ENCODE assay signal across 10 mouse cellular contexts in the genomic region with DNA sequence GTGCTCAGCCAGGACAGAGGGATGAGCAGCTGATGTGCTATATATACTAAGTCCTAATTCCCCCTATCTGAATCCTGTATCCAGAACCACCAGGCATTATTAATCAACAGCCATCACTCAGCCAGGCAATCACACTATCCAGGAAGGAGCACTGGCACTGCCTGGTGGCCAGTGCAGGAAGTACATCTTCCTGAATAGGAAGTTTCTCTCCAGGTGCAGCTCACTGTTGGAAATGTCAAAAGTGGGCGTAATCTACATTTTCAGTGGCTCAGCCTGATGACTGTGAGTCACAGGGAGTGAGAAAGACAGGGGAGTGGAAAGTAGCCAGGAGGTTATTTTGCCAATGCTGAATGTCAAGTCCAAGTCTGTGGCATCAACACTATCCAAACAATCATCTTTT. TPM values are rescaled to one million over a fixed set of nuclear protein-coding genes. Genes with fewer than 3 reads are reported as not detected.
DNase-seq lines count a peak whose midpoint lies in the region; ATAC-seq lines count a peak whose summit lies in the region.
"Had no signal": no experiment of that assay in that cellular context is flagged by ENCODE, and none has a peak within 500 bp of the region (broad histone marks: within the 10 kb centered on the region; RNA-seq: fewer than 3 reads in every experiment).

No protein-coding gene starts in this region.

- peak; percentile 82 for ATAC-seq in granulocyte monocyte progenitor cell, adult 5-6 weeks (replicated peaks; ENCODE audit: poor library complexity, severe bottlenecking)
- peak; percentile 33; the same call in 1 of the 2 replicates for ATAC-seq in liver, embryonic 16.5 days (ENCODE audit: low read depth)

- H3K9me3 ChIP-seq in liver, embryonic 16.5 days (replicated peaks; ENCODE audit: control insufficient read depth, low read length) = no peaks in the 10 kb centered on the region
- H3K9me3 ChIP-seq: embryonic facial prominence, embryonic 15.5 days; limb, embryonic 15.5 days had no signal

- no peaks in the 10 kb centered on the region for H3K27me3 ChIP-seq in liver, embryonic 16.5 days (ENCODE audit: control insufficient read depth, insufficient read depth, low read depth, low read length)
- H3K27me3 ChIP-seq: embryonic facial prominence, embryonic 15.5 days; limb, embryonic 15.5 days had no signal

- H3K4me2 ChIP-seq in liver, embryonic 16.5 days (ENCODE audit: low read depth, low read length) = no peak overlapping the region
- H3K4me2 ChIP-seq: embryonic facial prominence, embryonic 15.5 days; limb, embryonic 15.5 days had no signal

- H3K4me1 ChIP-seq in liver, embryonic 16.5 days (ENCODE audit: control insufficient read depth, low read depth, low read length) = no peaks in the 10 kb centered on the region; the same call in 1 of the 2 replicates
- H3K4me1 ChIP-seq: embryonic facial prominence, embryonic 15.5 days; limb, embryonic 15.5 days had no signal

- H3K36me3 ChIP-seq in liver, embryonic 16.5 days (ENCODE audit: control insufficient read depth, insufficient read depth) = peaks cover 8% of the 10 kb centered on the region

- peak; percentile 33 for DNase-seq in heart, postnatal 4 days
- DNase-seq in heart, adult 11 months = no peak
- DNase-seq in CD4-positive helper T cell, adult 2 months (ENCODE audit: low read depth, low spot score) = peak; percentile 38
- DNase-seq in adrenal gland, adult 2 months = peak; percentile 80
- DNase-seq in telencephalon, adult 2 months (ENCODE audit: low read depth, low spot score) = peak; percentile 27
- no peak for DNase-seq in ovary, postnatal 14 days (ENCODE audit: low spot score)

- H3K4me3 ChIP-seq in liver, embryonic 16.5 days (ENCODE audit: low read depth, low read length) = no peak overlapping the region
- H3K4me3 ChIP-seq: embryonic facial prominence, embryonic 15.5 days; limb, embryonic 15.5 days had no signal

- H3K9ac ChIP-seq in liver, embryonic 16.5 days (ENCODE audit: low read depth, low read length) = no peak overlapping the region
- H3K9ac ChIP-seq: embryonic facial prominence, embryonic 15.5 days; limb, embryonic 15.5 days had no signal

- no peak overlapping the region for H3K27ac ChIP-seq in liver, embryonic 16.5 days (ENCODE audit: low read length)
- H3K27ac ChIP-seq: embryonic facial prominence, embryonic 15.5 days; limb, embryonic 15.5 days had no signal

- WGBS in liver, embryonic 16.5 days (ENCODE audit: insufficient replicate concordance) = 41% methylated on average over 1 of the region's 1 CpGs

RNA-seq across cellular contexts. Expression of a gene that starts 5.7 kb away (rescaled TPM):
- not detected for total RNA-seq in heart, postnatal 4 days (2021)
- not detected for total RNA-seq in adrenal gland, adult 2 months (2021)
- 0.18 and 0.31 TPM in 2 replicates for polyA plus RNA-seq in adrenal gland, adult 2 months (2012; rRNA removed)
- total RNA-seq in granulocyte monocyte progenitor cell, adult 5-6 weeks (2014; fragmentation: Nextera tagmentation) = not detected in 2 replicates
- total RNA-seq in granulocyte monocyte progenitor cell, adult 5-6 weeks (2017) = not detected in 2 replicates
- not detected in 2 replicates for polyA plus RNA-seq in liver, embryonic 16.5 days (2015; fragmentation: Nextera tagmentation; extraction: Ambion mirVana)
- polyA plus RNA-seq: limb, embryonic 15.5 days had no signal

RNA-seq across cellular contexts. Expression of a gene that starts 8.8 kb away (rescaled TPM):
- 10 to 100 TPM; 19.9 to 21.0 TPM for total RNA-seq in heart, postnatal 4 days (2021)
- total RNA-seq in adrenal gland, adult 2 months (2021) = 10 to 100 TPM; 22.4 to 26.4 TPM
- 4.6 and 6.0 TPM in 2 replicates for polyA plus RNA-seq in adrenal gland, adult 2 months (2012; rRNA removed)
- total RNA-seq in granulocyte monocyte progenitor cell, adult 5-6 weeks (2014; fragmentation: Nextera tagmentation) = 5.3 and 11.2 TPM in 2 replicates
- total RNA-seq in granulocyte monocyte progenitor cell, adult 5-6 weeks (2017) = 9.3 and 23.6 TPM in 2 replicates
- 10.0 and 11.6 TPM in 2 replicates for polyA plus RNA-seq in liver, embryonic 16.5 days (2015; fragmentation: Nextera tagmentation; extraction: Ambion mirVana)

RNA-seq across cellular contexts. Expression of a gene that starts 9.0 kb away (rescaled TPM):
- total RNA-seq in heart, postnatal 4 days (2021) = 10 to 100 TPM; 25.1 to 27.2 TPM
- total RNA-seq in adrenal gland, adult 2 months (2021) = 10 to 100 TPM; 23.2 to 27.5 TPM
- polyA plus RNA-seq in adrenal gland, adult 2 months (2012; rRNA removed) = 53.2 and 76.6 TPM in 2 replicates
- 14.0 and 14.7 TPM in 2 replicates for total RNA-seq in granulocyte monocyte progenitor cell, adult 5-6 weeks (2014; fragmentation: Nextera tagmentation)
- total RNA-seq in granulocyte monocyte progenitor cell, adult 5-6 weeks (2017) = 14.7 and 15.9 TPM in 2 replicates
- 6.7 and 9.0 TPM in 2 replicates for polyA plus RNA-seq in liver, embryonic 16.5 days (2015; fragmentation: Nextera tagmentation; extraction: Ambion mirVana)

RNA-seq across cellular contexts. Expression of a gene that starts 28.6 kb away (rescaled TPM):
- 10 to 100 TPM; 42.8 to 43.2 TPM for total RNA-seq in heart, postnatal 4 days (2021)
- 10 to 100 TPM; 16.8 to 19.8 TPM for total RNA-seq in adrenal gland, adult 2 months (2021)
- 21.5 and 27.7 TPM in 2 replicates for polyA plus RNA-seq in adrenal gland, adult 2 months (2012; rRNA removed)
- total RNA-seq in granulocyte monocyte progenitor cell, adult 5-6 weeks (2014; fragmentation: Nextera tagmentation) = 15.7 and 54.8 TPM in 2 replicates
- total RNA-seq in granulocyte monocyte progenitor cell, adult 5-6 weeks (2017) = 23.4 and 125 TPM in 2 replicates
- polyA plus RNA-seq in liver, embryonic 16.5 days (2015; fragmentation: Nextera tagmentation; extraction: Ambion mirVana) = 69.6 and 79.2 TPM in 2 replicates

RNA-seq across cellular contexts. Expression of a gene that starts 31.5 kb away (rescaled TPM):
- total RNA-seq in heart, postnatal 4 days (2021) = 1 to 10 TPM in 1 of 2 experiments, under 1 TPM in 1; 0.17 to 1.2 TPM
- total RNA-seq in adrenal gland, adult 2 months (2021) = under 1 TPM in 1 of 2 experiments, not detected in 1; 0.24 TPM
- polyA plus RNA-seq in adrenal gland, adult 2 months (2012; rRNA removed) = 0.06 and 0.35 TPM in 2 replicates
- total RNA-seq in granulocyte monocyte progenitor cell, adult 5-6 weeks (2014; fragmentation: Nextera tagmentation) = not detected in 2 replicates
- not detected in 2 replicates for total RNA-seq in granulocyte monocyte progenitor cell, adult 5-6 weeks (2017)
- polyA plus RNA-seq in liver, embryonic 16.5 days (2015; fragmentation: Nextera tagmentation; extraction: Ambion mirVana) = not detected in 2 replicates

Comparison
In these comparisons a context has a peak if more than half of its experiments do, and no peak if none do; other contexts are left out.
1. DNase-seq: peak in heart, postnatal 4 days (single experiment), CD4-positive helper T cell, adult 2 months (single experiment), adrenal gland, adult 2 months (single experiment) and telencephalon, adult 2 months (single experiment); none in heart, adult 11 months (single experiment) and ovary, postnatal 14 days (single experiment).